Mouse (Mus musculus) brain, embryonic 14.5 days (tissue): ENCODE data around the gene Lnx1.

Source experiments
- CTCF ChIP-seq: fragments of 200-500 bp; IDR thresholded peaks from 2 replicates; pipeline ENCODE4 v1.5.1; 2012; ENCODE audit warnings: inconsistent platforms, mild to moderate bottlenecking, moderate library complexity, borderline replicate concordance; ENCODE audit not compliant: insufficient read depth, insufficient read length; ENCODE audit errors: extremely low read depth
- POLR2A ChIP-seq: fragments of 200-500 bp; IDR thresholded peaks from 2 replicates; pipeline ENCODE4 v1.6.1; 2012; ENCODE audit warnings: mild to moderate bottlenecking, inconsistent platforms, borderline replicate concordance; ENCODE audit not compliant: poor library complexity, insufficient read depth, insufficient read length, severe bottlenecking; ENCODE audit errors: extremely low read depth

DNA sequence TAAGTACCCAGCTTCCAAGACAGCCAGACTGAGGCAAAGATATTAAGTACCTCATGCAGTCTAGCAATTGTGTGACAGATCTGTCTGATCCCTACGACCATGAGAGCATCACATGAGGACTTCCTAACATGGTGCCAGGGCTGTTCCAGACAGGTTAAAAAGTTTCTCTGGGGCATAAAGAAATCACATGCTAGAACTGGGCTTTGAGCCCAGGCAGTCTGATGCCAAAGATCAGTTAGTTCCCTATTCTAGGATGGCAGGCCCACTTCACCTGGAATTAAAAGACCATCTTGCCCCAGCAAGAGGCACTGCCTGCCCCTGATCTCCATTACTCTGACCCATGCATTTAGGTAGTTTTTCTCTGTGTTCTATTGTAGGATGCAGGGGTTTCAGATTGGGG is 3.0 kb downstream of the Lnx1 start:
- TF ChIP-seq CTCF (no peak), POLR2A (no peak)
